ENCODE assay signal across 8 mouse cellular contexts in the genomic region with DNA sequence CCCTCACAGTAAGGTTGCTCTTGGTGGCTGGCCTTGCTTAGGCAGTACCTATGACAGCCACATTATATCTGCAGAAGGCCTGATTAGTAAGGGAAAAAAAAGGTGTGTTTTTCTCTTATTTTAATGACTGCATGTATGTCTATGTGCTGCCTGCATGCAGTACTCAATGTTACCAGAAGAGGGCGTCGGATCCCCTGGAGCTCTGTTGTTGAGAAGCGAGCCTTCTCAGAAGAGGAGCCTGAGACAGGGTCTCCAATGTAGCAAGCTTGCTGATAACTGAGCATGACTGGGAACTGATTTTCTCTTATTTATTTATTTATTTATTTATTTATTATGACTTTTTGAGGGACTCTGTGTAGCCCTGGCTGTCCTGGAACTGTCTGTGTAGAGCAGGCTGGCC. TPM values are rescaled to one million over a fixed set of nuclear protein-coding genes. Genes with fewer than 3 reads are reported as not detected.
DNase-seq lines count a peak whose midpoint lies in the region; ATAC-seq and TF ChIP-seq lines count a peak whose summit lies in the region.

No protein-coding gene starts in this region.

- no peak overlapping the region for H3K4me2 ChIP-seq in liver, embryonic 13.5 days

- H3K27me3 ChIP-seq in cerebellum, adult 2 months (ENCODE audit: control insufficient read depth, insufficient read depth, low read length) = no peaks in the 10 kb centered on the region
- no peaks in the 10 kb centered on the region for H3K27me3 ChIP-seq in liver, embryonic 13.5 days

- H3K36me3 ChIP-seq in liver, embryonic 13.5 days = 0 out of 2 replicates have a peak, but pooled peaks cover 2% of the 10 kb centered on the region

- no peak for TF ChIP-seq POLR2A in cerebellum, adult 2 months (IDR thresholded peaks at IDR 0.05; ENCODE audit: borderline replicate concordance, insufficient read depth, low read length)

- no peaks in the 10 kb centered on the region for H3K9me3 ChIP-seq in liver, embryonic 13.5 days (replicated peaks)

- ATAC-seq in liver, embryonic 13.5 days (ENCODE audit: low read depth) = no peak

- H3K9ac ChIP-seq in liver, embryonic 13.5 days = no peak overlapping the region

- 0 out of 2 replicates have a peak, but pooled peaks cover 6% of the 10 kb centered on the region for H3K4me1 ChIP-seq in cerebellum, adult 2 months (ENCODE audit: control insufficient read depth, insufficient read depth, low read length)
- H3K4me1 ChIP-seq in liver, embryonic 13.5 days (replicated peaks) = no peaks in the 10 kb centered on the region

- peak; percentile 36; the same call in 1 of the 2 replicates for TF ChIP-seq CTCF in cerebellum, adult 2 months (IDR thresholded peaks at IDR 0.05; ENCODE audit: borderline replicate concordance, insufficient read depth, low read depth, low read length)
- TF ChIP-seq CTCF in layer of hippocampus, adult 2 months (conservative IDR thresholded peaks at IDR 0.05) = peak; percentile 82

- 24% methylated on average over 3 of the region's 3 CpGs for WGBS in cerebellum, adult 2 months
- 15% methylated on average over 3 of the region's 3 CpGs for WGBS in liver, embryonic 13.5 days (ENCODE audit: insufficient replicate concordance)

- no peak overlapping the region for H3K27ac ChIP-seq in cerebellum, adult 2 months (ENCODE audit: insufficient read depth, low read length)
- peak overlapping the region; percentile 6; the same call in 1 of the 2 replicates for H3K27ac ChIP-seq in layer of hippocampus, adult 2 months
- H3K27ac ChIP-seq in liver, embryonic 13.5 days = no peak overlapping the region

- DNase-seq in cerebellum, adult 2 months = no peak
- no peak for DNase-seq in cerebellum, adult 11-12 months
- peak in 1 of 2 experiments; percentile 45 for DNase-seq in layer of hippocampus, adult 2 months (ENCODE audit: low spot score in 2 of 2)
- DNase-seq in layer of hippocampus, adult 11-12 months (ENCODE audit: low spot score) = no peak
- DNase-seq in R1 (ENCODE audit: low read depth, low spot score) = peak; percentile 87
- DNase-seq in liver, embryonic 13.5 days = peak; percentile 42
- DNase-seq in thymus, postnatal 36 days = peak; percentile 32 to 34
- DNase-seq in right cerebral cortex, adult 2 months (ENCODE audit: low spot score in 2 of 2) = no peak

- no peak overlapping the region for H3K4me3 ChIP-seq in cerebellum, adult 2 months (replicated peaks; ENCODE audit: insufficient read depth, low read depth, low read length)
- H3K4me3 ChIP-seq in layer of hippocampus, adult 2 months = no peak overlapping the region
- no peak overlapping the region for H3K4me3 ChIP-seq in liver, embryonic 13.5 days (replicated peaks)

RNA-seq across cellular contexts. Expression of gene Rufy2, which starts 7.3 kb away (rescaled TPM):
- 68.4 and 70.4 TPM in 2 replicates for polyA plus RNA-seq in cerebellum, adult 2 months (2012; rRNA removed)
- total RNA-seq in layer of hippocampus, adult 2 months (2021) = 10 to 100 TPM; 83.2 to 90.5 TPM
- 2.7 and 3.0 TPM in 2 replicates for polyA plus RNA-seq in liver, embryonic 13.5 days (2015; fragmentation: Nextera tagmentation; extraction: Ambion mirVana)

RNA-seq across cellular contexts. Expression of gene Hnrnph3, which starts 36.7 kb away (rescaled TPM):
- 97.0 and 97.6 TPM in 2 replicates for polyA plus RNA-seq in cerebellum, adult 2 months (2012; rRNA removed)
- 10 to 100 TPM; 51.1 to 65.3 TPM for total RNA-seq in layer of hippocampus, adult 2 months (2021)
- polyA plus RNA-seq in liver, embryonic 13.5 days (2015; fragmentation: Nextera tagmentation; extraction: Ambion mirVana) = 25.5 and 29.9 TPM in 2 replicates

RNA-seq across cellular contexts. Expression of gene Pbld2, which starts 36.8 kb away (rescaled TPM):
- 2.0 and 2.5 TPM in 2 replicates for polyA plus RNA-seq in cerebellum, adult 2 months (2012; rRNA removed)
- total RNA-seq in layer of hippocampus, adult 2 months (2021) = 1 to 10 TPM; 1.6 to 2.2 TPM
- 1.6 and 1.8 TPM in 2 replicates for polyA plus RNA-seq in liver, embryonic 13.5 days (2015; fragmentation: Nextera tagmentation; extraction: Ambion mirVana)

RNA-seq across cellular contexts. Expression of gene Dna2, which starts 40.5 kb away (rescaled TPM):
- 3.0 and 3.9 TPM in 2 replicates for polyA plus RNA-seq in cerebellum, adult 2 months (2012; rRNA removed)
- 1 to 10 TPM in 1 of 2 experiments, under 1 TPM in 1; 0.97 to 1.1 TPM for total RNA-seq in layer of hippocampus, adult 2 months (2021)
- 29.4 and 37.1 TPM in 2 replicates for polyA plus RNA-seq in liver, embryonic 13.5 days (2015; fragmentation: Nextera tagmentation; extraction: Ambion mirVana)

Comparison
In these comparisons a context has a peak if more than half of its experiments do, and no peak if none do; other contexts are left out.
1. DNase-seq: peak in R1 (single experiment), liver, embryonic 13.5 days (single experiment) and thymus, postnatal 36 days (2 of 2); none in cerebellum, adult 2 months (0 of 2), cerebellum, adult 11-12 months (single experiment), layer of hippocampus, adult 11-12 months (single experiment) and right cerebral cortex, adult 2 months (0 of 2).
2. RNA of gene Rufy2, which starts 7.3 kb away (polyA plus RNA-seq): 68.4 to 70.4 TPM in cerebellum, adult 2 months; 2.7 to 3.0 TPM in liver, embryonic 13.5 days; every median in the first group is over 10 times any median in the second.